Mouse (Mus musculus) thymus, postnatal 14 days (tissue): ENCODE measurements around the gene Gm47289.

Experiments used
- DNase-seq: peaks from one replicate; pipeline ENCODE4 v3.0.0; 2021

The Gm47289 gene

DNA sequence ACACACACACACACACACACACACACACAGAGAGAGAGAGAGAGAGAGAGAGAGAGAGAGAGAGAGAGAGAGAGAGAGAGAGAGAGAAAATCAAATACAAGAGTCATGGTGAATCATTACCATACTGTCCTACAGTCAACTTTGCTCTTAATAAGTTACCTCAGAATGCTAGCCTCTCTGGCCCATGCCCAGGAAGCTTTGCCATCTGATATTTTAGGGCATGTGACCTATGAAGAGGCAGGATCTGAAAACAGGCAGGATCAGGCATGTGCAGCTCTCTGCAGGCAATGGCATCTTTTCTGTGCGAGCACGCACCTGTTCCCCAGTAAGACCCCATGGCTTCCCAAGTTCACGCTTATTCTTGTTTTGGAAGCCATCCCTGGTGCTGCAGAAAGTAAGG lies 1.7 kb downstream of the Gm47289 start:
- no peak for DNase-seq

- no peak for DNase-seq
Observed at GRCm38 (mm10) chr9:119164743-119165142, 5.8 kb downstream of the Gm47289 start.

GRCm38 (mm10) chr9:119165548-119165947 lies 6.6 kb downstream of the Gm47289 start:
- no peak for DNase-seq

DNA sequence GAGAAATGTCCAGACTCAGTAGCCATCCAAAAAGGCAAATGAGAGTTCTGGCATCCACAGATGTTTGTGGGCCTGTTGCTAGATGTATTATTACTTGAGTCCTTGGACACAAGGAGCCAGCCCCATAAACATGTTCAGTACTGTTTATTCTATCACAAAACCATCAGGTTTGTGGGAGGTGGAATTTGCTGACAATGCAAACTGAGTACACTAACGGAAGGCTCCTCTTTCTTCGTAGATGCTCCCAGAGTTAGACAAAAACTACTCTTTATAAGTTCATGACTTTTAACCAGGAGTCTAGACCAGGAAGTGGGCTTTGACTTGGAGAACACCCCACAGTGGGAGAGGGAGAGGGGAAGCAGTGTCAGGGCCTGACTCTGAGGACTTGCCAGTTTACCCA lies 8.6 kb downstream of the Gm47289 start:
- DNase-seq = no peak

GRCm38 (mm10) chr9:119179292-119179691 lies 20.3 kb downstream of the Gm47289 start:
- no peak for DNase-seq

DNA sequence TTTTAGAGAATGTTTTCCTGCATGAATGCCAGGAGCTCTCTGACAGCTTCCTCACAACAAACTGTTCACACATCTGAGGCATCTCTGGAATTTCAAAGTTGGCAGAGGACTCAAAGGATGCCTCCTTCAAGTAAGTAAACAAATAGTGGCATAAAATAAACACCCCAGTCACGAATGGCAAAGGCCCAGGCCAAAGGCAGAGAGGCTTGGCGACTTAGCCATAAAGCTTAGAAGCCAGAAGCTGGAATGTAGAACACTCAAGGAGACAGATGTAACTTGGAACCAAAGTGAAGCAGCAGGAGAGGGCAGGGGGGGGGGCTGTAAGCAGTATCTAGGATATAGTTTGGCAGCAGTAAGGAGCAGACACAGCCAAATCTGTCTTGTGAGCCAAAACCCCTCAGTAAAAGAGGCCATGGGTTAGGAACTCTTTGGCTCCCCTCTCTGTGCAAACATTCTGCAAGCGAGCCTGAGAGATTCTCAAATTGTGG lies 22.3 kb downstream of the Gm47289 start:
- DNase-seq = no peak

GRCm38 (mm10) chr9:119192202-119192990 lies 33.4 kb downstream of the Gm47289 start:
- peak; percentile 43 for DNase-seq

GRCm38 (mm10) chr9:119199151-119199861 lies 40.3 kb downstream of the Gm47289 start:
- no peak for DNase-seq

- no peak for DNase-seq
Observed at GRCm38 (mm10) chr9:119201653-119202052, 42.7 kb downstream of the Gm47289 start.

- no peak for DNase-seq
Observed at GRCm38 (mm10) chr9:119203617-119204016, 44.7 kb downstream of the Gm47289 start.

GRCm38 (mm10) chr9:119205756-119206155 lies 46.8 kb downstream of the Gm47289 start:
- DNase-seq = no peak

DNA sequence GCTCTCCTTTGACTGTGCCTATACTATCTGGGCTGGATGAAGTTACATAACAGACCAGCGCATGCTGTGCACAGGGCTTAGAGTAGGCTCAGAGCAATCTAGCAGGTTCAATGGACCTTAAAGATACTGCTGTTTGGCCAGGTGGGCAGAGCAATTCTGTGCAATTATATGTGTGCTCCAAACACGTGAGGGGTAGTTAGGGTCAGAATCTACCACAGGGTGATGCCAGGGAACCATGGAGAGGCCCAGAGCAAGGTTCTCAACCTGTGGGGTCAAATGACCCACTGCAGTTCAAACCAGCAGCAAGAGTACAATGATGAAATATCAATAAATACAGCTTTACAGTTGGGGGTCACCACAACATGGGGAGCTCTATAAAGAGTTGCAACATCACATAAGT lies 47.7 kb downstream of the Gm47289 start:
- DNase-seq = no peak

- DNase-seq = no peak
Observed at GRCm38 (mm10) chr9:119207113-119207512, 48.2 kb downstream of the Gm47289 start.

GRCm38 (mm10) chr9:119208998-119209397 lies 50.0 kb downstream of the Gm47289 start, which contains the start of gene Slc22a13:
TSS of gene Slc22a13 (minus strand) at chr9:119209098.
- no peak for DNase-seq
